Mouse (Mus musculus): ENCODE results near the gene Gm4141. TPM values are rescaled to one million over a fixed set of nuclear protein-coding genes. Genes with fewer than 3 reads are reported as not detected.
"Not testable (repeated sequence)": the region's sequence is repeated elsewhere in the genome, so short reads cannot be mapped to it uniquely, and the experiment has no call there.

The Gm4141 gene
- not detected in 2 replicates for polyA plus RNA-seq (2015; fragmentation: Nextera tagmentation; extraction: Ambion mirVana)

DNA sequence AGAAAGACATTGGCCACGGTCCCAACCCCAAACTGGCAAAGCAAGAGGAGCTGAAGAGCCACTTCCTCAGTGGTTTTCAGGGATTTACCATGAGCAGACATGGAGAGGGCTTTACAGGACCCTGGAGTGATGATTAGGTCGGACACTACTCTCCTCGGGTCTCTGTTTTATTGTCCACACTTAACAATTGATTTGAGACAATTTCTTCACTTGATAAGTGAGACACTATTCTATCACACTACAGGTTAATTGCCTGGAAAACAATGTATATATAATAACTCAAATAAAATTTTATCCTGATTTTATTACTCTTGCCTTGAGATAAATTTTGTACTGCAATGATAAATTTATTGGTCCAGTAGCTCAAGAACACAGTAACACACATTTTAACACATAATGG is at the start of gene Gm4141:
TSS of gene Gm4141 (minus strand) at position 101 of the 400 bp plus-strand sequence.
- H3K9ac ChIP-seq; H3K4me3 ChIP-seq (replicated peaks); H3K4me1 ChIP-seq (replicated peaks); DNase-seq; H3K27me3 ChIP-seq; ATAC-seq (ENCODE audit: low read depth); H3K4me2 ChIP-seq; H3K9me3 ChIP-seq (replicated peaks); H3K36me3 ChIP-seq; H3K27ac ChIP-seq: not testable (repeated sequence)
- no CpG with 5 or more reads among the region's 3 CpGs for WGBS (ENCODE audit: insufficient replicate concordance)

DNA sequence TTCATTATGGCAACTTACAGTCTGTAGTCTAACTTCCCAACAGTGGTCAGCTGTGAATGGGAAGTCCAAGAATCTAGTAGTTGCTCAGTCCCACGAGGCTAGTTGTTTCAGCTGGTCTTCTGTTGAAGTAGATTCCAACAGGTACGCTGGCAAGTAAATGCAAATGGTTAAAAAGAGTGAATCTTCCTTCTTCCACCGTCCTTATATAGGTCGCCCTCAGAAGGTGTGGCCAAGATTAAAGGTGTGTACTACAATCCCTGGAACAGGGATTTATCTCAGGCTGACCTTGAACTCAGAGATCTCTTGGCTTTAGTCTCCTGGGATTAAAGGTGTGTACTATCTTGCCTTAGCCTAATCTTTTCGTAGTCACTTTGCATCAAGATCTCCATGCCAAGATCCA is 22.9 kb upstream of the Gm4141 start, which contains the start of gene Gm4513:
TSS of gene Gm4513 (minus strand) at position 101 of the 400 bp plus-strand sequence.
- H3K9me3 ChIP-seq (replicated peaks); H3K27ac ChIP-seq; H3K4me3 ChIP-seq (replicated peaks); ATAC-seq (ENCODE audit: low read depth); H3K27me3 ChIP-seq; H3K36me3 ChIP-seq; DNase-seq; H3K4me2 ChIP-seq; H3K4me1 ChIP-seq (replicated peaks); H3K9ac ChIP-seq: not testable (repeated sequence)
- WGBS (ENCODE audit: insufficient replicate concordance): 63% methylated on average over 3 of the region's 5 CpGs

DNA sequence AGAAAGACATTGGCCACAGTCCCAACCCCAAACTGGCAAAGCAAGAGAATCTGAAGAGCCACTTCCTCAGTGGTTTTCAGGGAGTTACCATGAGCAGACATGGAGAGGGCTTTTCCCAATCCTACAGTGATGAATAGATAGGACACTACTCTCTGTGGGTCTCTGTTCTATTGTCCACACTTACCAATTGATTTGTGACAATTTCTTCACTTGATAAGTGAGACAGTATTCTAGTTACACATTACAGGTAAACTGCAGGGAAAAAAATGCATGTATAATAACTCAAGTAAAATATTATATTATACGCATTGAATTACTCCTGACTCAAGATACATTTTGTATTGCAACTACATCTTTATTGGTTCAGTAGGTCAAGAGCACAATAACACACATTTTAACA is 30.4 kb downstream of the Gm4141 start, which contains the start of gene Gm5726:
TSS of gene Gm5726 (minus strand) at position 101 of the 400 bp plus-strand sequence.
- H3K27ac ChIP-seq; DNase-seq; H3K4me1 ChIP-seq (replicated peaks); ATAC-seq (ENCODE audit: low read depth); H3K9ac ChIP-seq; H3K27me3 ChIP-seq; H3K4me2 ChIP-seq; H3K9me3 ChIP-seq (replicated peaks); H3K36me3 ChIP-seq; H3K4me3 ChIP-seq (replicated peaks): not testable (repeated sequence)
- no CpG with 5 or more reads among the region's 1 CpGs for WGBS (ENCODE audit: insufficient replicate concordance)

DNA sequence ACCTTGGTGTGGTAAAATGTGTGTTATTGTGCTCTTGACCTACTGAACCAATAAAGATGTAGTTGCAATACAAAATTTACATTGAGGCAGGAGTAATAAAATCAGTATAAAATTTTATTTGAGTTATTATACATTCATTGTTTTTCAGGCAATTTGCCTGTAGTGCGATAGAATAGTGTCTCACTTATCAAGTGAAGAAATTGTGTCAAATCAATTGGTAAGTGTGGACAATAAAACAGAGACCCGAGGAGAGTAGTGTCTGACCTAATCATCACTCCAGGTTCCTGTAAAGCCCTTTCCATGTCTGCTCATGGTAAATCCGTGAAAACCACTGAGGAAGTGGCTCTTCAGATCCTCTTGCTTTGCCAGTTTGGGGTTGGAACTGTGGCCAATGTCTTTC is 42.5 kb downstream of the Gm4141 start, which contains the start of gene Vmn1r104:
TSS of gene Vmn1r104 (plus strand) at position 301 of the 400 bp plus-strand sequence.
- H3K4me3 ChIP-seq (replicated peaks); H3K4me1 ChIP-seq (replicated peaks); H3K9ac ChIP-seq; ATAC-seq (ENCODE audit: low read depth); DNase-seq; H3K9me3 ChIP-seq (replicated peaks); H3K27me3 ChIP-seq; H3K36me3 ChIP-seq; H3K27ac ChIP-seq; H3K4me2 ChIP-seq: not testable (repeated sequence)
- no CpG with 5 or more reads among the region's 3 CpGs for WGBS (ENCODE audit: insufficient replicate concordance)

Other genes starting within 250 kb of the Gm4141 start
- gene Gm4133, start 242.2 kb downstream of the Gm4141 start, polyA plus RNA-seq (2015; fragmentation: Nextera tagmentation; extraction: Ambion mirVana): not detected in 2 replicates
- gene Gm5728, start 200.8 kb downstream of the Gm4141 start, polyA plus RNA-seq (2015; fragmentation: Nextera tagmentation; extraction: Ambion mirVana): not detected in 2 replicates
- not detected in 2 replicates for gene Vmn1r100, start 158.3 kb downstream of the Gm4141 start, polyA plus RNA-seq (2015; fragmentation: Nextera tagmentation; extraction: Ambion mirVana)
- not detected in 2 replicates for gene Vmn1r101, start 133.6 kb downstream of the Gm4141 start, polyA plus RNA-seq (2015; fragmentation: Nextera tagmentation; extraction: Ambion mirVana)
- not detected in 2 replicates for gene Gm10670, start 101.3 kb downstream of the Gm4141 start, polyA plus RNA-seq (2015; fragmentation: Nextera tagmentation; extraction: Ambion mirVana)
- gene Vmn1r103, start 65.7 kb downstream of the Gm4141 start, polyA plus RNA-seq (2015; fragmentation: Nextera tagmentation; extraction: Ambion mirVana): not detected in 2 replicates
- gene Vmn1r104, start 42.4 kb downstream of the Gm4141 start, polyA plus RNA-seq (2015; fragmentation: Nextera tagmentation; extraction: Ambion mirVana): not detected in 2 replicates
- not detected in 2 replicates for gene Gm5726, start 30.5 kb downstream of the Gm4141 start, polyA plus RNA-seq (2015; fragmentation: Nextera tagmentation; extraction: Ambion mirVana)
- not detected in 2 replicates for gene Gm4513, start 22.8 kb upstream of the Gm4141 start, polyA plus RNA-seq (2015; fragmentation: Nextera tagmentation; extraction: Ambion mirVana)
- gene Vmn1r107, start 92.7 kb upstream of the Gm4141 start, polyA plus RNA-seq (2015; fragmentation: Nextera tagmentation; extraction: Ambion mirVana): not detected in 2 replicates
- not detected in 2 replicates for gene Vmn1r111, start 127.0 kb upstream of the Gm4141 start, polyA plus RNA-seq (2015; fragmentation: Nextera tagmentation; extraction: Ambion mirVana)
- gene Gm10668, start 154.4 kb upstream of the Gm4141 start, polyA plus RNA-seq (2015; fragmentation: Nextera tagmentation; extraction: Ambion mirVana): not detected in 2 replicates
- gene Vmn1r112, start 194.9 kb upstream of the Gm4141 start, polyA plus RNA-seq (2015; fragmentation: Nextera tagmentation; extraction: Ambion mirVana): not detected in 2 replicates
- gene Vmn1r113, start 211.0 kb upstream of the Gm4141 start, polyA plus RNA-seq (2015; fragmentation: Nextera tagmentation; extraction: Ambion mirVana): not detected in 2 replicates
- gene Vmn1r114, start 235.9 kb upstream of the Gm4141 start, polyA plus RNA-seq (2015; fragmentation: Nextera tagmentation; extraction: Ambion mirVana): not detected in 2 replicates